Mouse (Mus musculus): ENCODE data around the gene B230217C12Rik.

- TF ChIP-seq CTCF (IDR thresholded peaks at IDR 0.05; ENCODE audit: control insufficient read depth, insufficient read depth, low read length), result peak; percentile 39; the same call in 1 of the 2 replicates
- TF ChIP-seq POLR2A (IDR thresholded peaks at IDR 0.05; ENCODE audit: borderline replicate concordance, control insufficient read depth, low read depth, low read length), result no peak
Observed at GRCm38 (mm10) chr11:97840539-97840954, at the start of gene B230217C12Rik.

Data from bone marrow, adult 2 months (tissue).